Mouse (Mus musculus) midbrain, embryonic 14.5 days (tissue): ENCODE measurements at regions not wholly inside any gene's neighbourhood (a gene's known extent, or its start where the extent isn't known, plus 50 kb on each side); places are given as distances from the start of the nearest gene placed in this dataset.
A peak's percentile ranks its signal among the peaks of the same experiment; 100 is the strongest.

Experiments
- ATAC-seq: fragments of 200-750 bp; cut with Nextera tagmentation; 2 replicates; pipeline ENCODE4 v1.8.0; 2017; ENCODE audit warnings: moderate number of reproducible peaks, moderate library complexity; ENCODE audit not compliant: low FRiP score, low TSS enrichment
- DNase-seq: peaks from one replicate; pipeline ENCODE4 v3.0.0-alpha.2; 2015
- H3K27ac ChIP-seq: fragments of 300-500 bp; sonication (generic); replicated peaks from 2 replicates; pipeline ENCODE4 v1.5.1; 2014; ENCODE audit warnings: mild to moderate bottlenecking, low read depth, low read length, moderate library complexity
- H3K27me3 ChIP-seq: fragments of 300-500 bp; sonication (generic); 2 replicates; pipeline ENCODE4 v1.6.1; 2014; ENCODE audit warnings: low read length, control low read depth, mixed read lengths; ENCODE audit not compliant: control insufficient read depth, insufficient read depth
- H3K36me3 ChIP-seq: fragments of 300-500 bp; sonication (generic); 2 replicates; pipeline ENCODE4 v1.6.1; 2014; ENCODE audit warnings: low read length, control low read depth; ENCODE audit not compliant: control insufficient read depth, insufficient read depth
- H3K4me1 ChIP-seq: fragments of 300-500 bp; sonication (generic); 2 replicates; pipeline ENCODE4 v1.6.1; 2014; ENCODE audit warnings: mild to moderate bottlenecking, antibody characterized with exemption, low read length, control low read depth; ENCODE audit not compliant: control insufficient read depth, insufficient read depth
- H3K4me2 ChIP-seq: fragments of 300-500 bp; sonication (generic); 2 replicates; pipeline ENCODE4 v1.6.1; 2014; ENCODE audit warnings: mild to moderate bottlenecking, low read length, moderate library complexity
- H3K4me3 ChIP-seq: fragments of 300-500 bp; sonication (generic); replicated peaks from 2 replicates; pipeline ENCODE4 v1.5.1; 2014; ENCODE audit warnings: low read depth, low read length
- H3K9ac ChIP-seq: fragments of 300-500 bp; sonication (generic); replicated peaks from 2 replicates; pipeline ENCODE4 v1.6.1; 2014; ENCODE audit warnings: mild to moderate bottlenecking, low read length, moderate library complexity
- H3K9me3 ChIP-seq: fragments of 300-500 bp; sonication (generic); 2 replicates; pipeline ENCODE4 v1.6.1; 2016; ENCODE audit warnings: low read length, control low read depth, mixed read lengths; ENCODE audit not compliant: control insufficient read depth
- WGBS: fragments of 180-500 bp; shearing (Covaris S2); extraction: QIAGEN DNeasy Blood & Tissue Kit; methylation state at CpG from one replicate; pipeline ENCODE4 v1.1.7; 2014; 5-methylcytosine and 5-hydroxymethylcytosine counted together

- Histone ChIP-seq H3K27me3 (no peaks in the 10 kb centered on the region), H3K4me2 (no peak overlapping the region), H3K36me3 (no peaks in the 10 kb centered on the region), H3K9me3 (no peaks in the 10 kb centered on the region), H3K9ac (no peak overlapping the region), H3K4me1 (no peaks in the 10 kb centered on the region), H3K27ac (no peak overlapping the region), H3K4me3 (no peak overlapping the region)
- DNase-seq (peak; percentile 29), ATAC-seq (no peak)
- 95% methylated on average over 2 of the region's 2 CpGs for WGBS
These were observed 1448.2 kb upstream of the Cntnap5a start for GRCm38 (mm10) chr1:114236316-114236715.
